Mouse (Mus musculus): ENCODE data around the gene Gm28036. TPM values are rescaled to one million over a fixed set of nuclear protein-coding genes. Genes with fewer than 3 reads are reported as not detected.

The Gm28036 gene
- total RNA-seq, 1 experiment from 2014 or later, result 17.5 TPM

DNA sequence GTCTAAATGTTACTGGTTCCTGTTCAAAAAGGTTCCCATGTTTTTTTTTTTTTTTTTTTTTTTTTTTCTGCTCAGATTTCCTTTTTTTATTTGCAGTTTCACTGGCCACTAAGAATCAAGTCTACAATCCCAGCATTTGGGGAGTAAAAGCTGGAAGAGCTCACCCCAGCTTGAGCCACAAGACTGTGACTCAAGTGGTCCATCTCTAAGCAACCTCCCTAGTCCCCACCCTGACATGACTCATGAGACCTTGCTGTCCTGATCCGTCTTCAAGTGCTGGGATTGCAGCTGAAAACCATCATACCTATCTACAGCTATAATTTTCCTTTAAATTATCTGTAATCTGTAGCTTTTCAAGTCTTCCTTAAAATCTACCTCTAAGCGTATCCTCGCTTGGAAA is 42.4 kb downstream of the Gm28036 start:
- no peak for DNase-seq

DNA sequence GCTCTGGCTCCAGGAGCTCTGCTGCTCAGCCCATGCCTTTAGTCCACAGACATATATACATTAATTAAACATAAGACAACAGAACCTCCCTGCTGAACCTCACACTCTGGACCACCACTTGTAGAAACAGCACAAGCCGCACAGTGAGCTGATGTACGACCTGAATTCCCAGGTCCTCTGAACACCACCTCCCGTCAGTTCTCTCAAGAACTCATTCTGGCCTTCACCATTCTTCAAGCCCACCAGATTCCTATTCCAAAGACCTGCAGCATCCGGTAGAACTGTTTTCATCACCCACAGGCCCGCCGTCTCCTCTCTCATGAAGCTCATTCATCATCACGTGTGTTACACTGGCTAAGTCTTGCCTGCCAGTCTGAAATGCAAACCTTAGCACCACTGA is 46.5 kb downstream of the Gm28036 start:
- no peak for DNase-seq

DNA sequence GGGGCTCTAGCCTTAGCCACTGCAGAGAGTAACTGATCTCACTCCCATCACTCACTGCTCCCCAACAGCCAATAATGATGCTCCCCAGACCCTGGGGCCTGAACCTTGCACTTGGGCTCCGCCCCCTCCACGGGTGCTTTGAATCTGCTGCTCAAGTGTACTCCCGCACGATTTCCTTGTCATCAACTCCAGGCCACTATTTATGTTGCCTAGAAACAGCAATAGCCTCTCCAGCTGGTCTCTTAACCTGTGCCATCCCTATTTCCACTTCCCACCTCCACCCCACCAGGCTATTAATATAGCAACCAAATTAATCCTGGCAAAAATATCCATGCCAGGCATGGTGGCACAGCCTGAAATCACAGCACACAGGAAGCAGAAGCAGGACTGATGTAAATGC is 47.2 kb downstream of the Gm28036 start:
- no peak for DNase-seq

DNA sequence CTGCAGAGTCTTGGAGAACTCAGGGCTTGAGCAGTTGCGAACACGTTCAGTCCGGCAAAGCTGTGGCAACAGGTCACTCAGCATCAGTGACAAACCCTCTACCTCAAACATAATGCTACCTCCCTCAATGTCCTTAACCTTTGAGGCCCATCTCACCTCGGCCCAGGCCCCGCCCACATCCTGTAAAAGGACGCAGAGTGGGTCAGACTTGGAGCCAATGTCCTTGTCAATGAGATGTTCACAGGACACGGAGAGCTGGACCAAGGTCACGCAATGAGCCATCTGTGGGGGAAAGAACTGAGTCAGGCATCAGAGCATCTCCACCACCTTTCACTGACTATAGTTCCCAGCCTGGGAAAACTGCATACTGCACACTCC is 47.7 kb downstream of the Gm28036 start:
- DNase-seq, result peak; percentile 51

DNA sequence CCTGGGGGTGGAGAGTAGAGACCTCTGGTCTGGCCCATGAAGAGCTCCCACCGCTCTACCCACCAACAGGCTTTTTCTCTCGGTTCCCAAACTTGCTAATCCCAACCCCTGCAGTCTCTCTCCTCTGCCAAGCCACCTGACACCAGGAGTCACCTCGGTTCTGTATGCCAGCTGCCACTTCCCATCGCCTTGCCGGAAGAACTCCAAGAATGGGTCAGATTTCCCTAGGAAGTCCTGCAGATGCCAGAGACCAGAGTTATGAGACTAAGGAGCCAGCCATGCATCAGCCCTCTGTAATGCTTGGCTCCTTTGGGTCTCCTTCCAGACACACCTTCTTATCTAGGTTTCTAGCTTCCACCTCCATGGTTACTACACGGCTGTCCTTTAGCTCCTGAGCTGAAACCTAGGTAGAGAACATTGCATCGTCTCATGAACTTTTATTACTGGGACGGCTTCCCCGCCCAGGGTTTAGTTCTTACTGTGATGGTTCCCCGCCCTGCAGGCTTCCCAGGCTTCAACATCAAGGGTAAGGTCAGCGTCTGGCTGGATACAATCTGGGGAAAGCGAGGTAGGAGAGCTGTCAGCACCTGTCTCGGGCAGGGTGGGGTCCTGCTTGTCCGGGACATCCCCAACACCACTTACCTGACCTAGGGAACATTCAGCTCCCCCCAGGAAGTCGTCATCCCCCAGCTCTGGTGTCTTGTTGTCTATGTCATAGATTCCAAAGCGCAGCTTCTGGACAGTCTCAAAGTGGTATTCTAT is 48.3 kb downstream of the Gm28036 start:
- DNase-seq, result no peak

DNA sequence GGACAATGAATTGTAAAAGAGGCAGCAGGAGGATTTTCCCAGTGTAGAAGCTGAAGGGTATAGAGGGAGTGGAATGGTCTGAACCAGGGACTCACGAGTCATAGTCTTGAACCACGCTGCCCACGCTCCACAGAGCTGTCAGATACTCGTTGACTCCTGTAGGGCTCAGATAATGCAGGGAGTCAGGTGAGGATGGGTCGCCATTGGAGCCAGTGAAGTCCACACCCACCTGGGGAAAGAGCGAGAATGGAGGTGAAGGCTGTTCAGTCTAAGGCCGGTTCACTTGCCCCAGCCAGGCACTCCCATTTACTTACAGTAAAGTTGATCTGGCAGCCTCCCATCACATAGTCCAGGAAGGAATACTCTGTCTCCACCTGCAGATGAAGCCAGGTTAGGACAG is 49.4 kb downstream of the Gm28036 start:
- DNase-seq, result no peak

DNA sequence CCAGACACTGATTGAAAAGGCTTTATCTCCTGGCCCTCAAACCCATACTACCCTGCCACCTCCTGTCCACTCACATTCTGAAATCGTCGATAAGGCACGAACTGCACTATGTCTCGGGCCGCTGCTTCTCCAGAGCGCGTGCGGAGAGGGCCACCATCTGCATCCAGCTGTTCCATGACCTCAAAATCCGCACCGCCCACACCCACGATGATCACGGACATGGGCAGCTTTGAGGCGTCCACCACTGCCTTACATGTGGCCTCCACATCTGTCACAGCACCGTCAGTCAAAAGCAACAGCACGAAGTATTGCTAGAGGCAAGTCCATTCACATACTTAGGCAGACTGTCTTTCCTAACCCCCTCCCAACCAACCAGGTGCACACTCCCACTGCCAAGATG is 53.2 kb downstream of the Gm28036 start:
- no peak for DNase-seq

DNA sequence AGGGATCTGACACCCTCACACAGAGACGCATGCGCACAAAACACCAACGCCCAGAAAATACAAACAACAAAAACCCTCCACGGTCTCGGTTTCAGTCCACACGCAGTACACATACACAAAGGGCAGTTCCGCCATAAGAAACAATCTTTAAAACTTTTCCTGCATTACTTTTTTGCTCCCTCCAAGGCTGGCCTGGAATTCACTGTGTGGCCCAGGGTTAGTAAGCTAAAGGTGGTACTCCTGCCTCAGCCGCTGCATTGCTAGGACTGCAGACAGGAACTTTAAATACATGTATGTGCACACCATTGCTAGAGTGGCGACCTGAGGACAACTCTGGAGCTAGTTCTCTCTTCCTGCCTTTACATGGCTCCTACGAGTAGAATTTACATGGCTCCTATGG is 55.7 kb downstream of the Gm28036 start:
- DNase-seq, result no peak

DNA sequence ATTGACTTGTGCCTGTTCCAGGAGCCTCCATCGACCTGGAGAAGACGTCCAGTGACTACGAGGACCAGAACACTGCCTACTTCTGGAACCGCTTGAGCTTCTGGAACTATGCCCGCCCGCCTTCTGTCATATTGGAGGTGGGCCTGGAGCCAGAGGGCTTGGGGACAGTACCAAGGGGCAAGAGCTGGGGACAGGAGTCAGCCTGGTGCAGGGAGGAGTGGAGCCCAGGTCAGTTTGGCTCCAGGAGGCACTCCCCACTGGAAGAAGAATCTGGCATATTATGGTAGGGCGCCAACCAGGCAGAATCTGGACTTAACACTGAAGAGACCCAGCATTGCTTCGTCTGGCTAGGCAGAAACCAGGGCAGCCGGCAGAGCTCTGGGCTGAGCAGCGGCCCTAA is 59.0 kb downstream of the Gm28036 start:
- DNase-seq, result no peak

DNA sequence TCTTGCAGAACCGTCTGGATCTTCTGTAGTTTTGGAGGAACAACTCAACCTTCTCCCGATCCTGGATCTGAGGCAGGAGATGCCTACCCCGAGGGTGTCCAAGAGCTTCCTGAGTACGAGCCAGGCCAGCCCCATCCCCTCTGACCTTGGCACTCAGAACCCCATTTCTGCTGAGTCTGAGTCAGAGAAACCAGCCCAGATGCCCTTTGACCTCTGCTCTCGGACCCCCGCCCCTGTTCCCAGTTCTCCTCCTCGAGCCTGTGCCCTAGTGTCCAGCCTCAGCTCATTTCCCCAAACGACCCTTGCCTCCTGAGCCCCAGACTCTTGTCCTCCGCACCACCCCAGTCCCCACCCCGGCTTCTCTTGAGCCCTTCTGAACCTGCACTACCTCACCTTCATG is 60.8 kb downstream of the Gm28036 start:
- no peak for DNase-seq

DNA sequence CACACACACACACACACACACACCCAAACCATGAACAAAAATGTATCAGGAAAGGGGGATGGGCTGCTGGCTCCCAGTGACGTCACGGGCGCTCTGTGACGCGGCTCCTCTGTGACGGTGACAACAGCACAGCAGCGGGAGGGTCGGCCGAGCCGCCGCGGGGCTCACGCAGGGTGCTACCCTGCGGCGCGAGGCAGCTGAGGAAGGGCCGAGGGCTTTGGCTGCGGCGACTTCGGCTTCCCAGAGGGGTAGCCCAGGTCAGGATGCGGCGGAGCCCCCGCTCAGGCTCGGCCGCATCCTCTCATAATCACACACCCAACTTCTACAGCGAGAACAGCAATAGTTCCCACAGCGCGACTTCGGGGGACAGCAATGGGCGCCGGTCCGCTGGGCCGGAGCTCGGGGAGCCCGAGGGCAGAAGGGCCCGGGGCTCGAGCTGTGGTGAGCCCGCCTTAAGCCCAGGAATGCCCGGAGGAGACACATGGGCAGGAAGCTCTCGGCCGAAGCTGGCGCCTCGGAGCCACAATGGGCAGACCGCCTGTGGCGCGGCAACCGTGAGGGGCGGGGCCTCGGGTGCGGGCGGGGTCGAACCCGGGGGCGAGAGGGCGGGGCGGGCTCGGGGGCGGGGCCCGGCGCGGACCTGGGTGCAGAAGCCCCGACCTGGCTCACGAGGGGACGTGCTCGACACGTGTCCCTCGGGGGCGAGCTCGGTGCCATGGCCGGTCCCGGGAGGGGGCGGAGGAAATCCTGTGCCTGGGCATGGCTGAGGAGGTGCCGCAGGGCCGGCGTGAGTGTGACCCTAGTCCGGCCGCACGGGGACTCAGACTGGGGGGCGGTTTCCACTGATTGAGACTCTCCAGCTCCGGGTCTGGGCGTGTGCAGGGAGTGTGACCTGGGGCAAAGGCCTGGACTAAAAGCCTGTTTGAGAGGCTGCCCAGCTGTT is 61.5 kb downstream of the Gm28036 start, which contains the start of gene Spag4:
Spag4 (plus strand) TSS at position 77 of the 943 bp plus-strand sequence.
- DNase-seq, result peak; percentile 90

DNA sequence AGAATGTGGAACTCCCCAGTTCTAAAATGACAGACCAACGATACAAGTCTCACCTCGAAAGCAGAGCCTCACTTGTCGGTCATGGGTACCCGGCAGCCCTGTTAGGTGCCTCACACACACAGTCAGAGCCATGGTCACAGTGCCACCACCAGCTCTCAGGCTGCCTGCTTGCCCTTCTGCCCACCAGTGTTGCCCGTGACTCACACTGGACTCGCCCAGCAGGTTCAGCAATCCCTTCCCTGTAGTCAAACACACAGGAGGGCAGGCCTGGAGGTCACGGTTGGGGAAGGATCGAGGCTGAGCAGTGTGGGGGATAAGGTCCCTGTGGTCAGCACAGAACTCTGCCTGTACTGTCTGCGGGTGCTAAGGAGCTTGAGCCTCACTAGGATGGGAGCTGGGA is 74.1 kb downstream of the Gm28036 start, which contains the start of gene Fer1l4:
Fer1l4 (minus strand) TSS at position 132 of the 400 bp plus-strand sequence.
- no peak for DNase-seq

DNA sequence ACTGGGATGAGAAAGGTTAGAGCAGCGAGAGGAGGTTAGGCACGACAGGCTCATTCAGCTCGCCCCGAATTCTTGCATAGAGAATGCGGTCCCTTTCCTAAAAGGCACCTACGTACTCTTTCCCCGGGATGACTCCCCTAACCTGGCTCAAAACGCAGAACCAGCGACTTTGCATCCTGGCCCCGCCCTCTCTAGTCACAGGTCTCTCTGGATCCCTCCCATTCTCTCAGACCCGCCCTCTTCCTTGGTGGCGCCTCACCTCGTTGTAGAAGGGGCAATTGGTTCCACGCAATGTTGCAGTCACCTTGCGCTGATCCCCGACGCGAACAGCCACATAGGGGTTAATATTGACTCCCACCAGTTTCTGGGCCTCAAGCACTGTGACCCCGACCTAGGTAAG is 79.0 kb downstream of the Gm28036 start:
- DNase-seq, result no peak

DNA sequence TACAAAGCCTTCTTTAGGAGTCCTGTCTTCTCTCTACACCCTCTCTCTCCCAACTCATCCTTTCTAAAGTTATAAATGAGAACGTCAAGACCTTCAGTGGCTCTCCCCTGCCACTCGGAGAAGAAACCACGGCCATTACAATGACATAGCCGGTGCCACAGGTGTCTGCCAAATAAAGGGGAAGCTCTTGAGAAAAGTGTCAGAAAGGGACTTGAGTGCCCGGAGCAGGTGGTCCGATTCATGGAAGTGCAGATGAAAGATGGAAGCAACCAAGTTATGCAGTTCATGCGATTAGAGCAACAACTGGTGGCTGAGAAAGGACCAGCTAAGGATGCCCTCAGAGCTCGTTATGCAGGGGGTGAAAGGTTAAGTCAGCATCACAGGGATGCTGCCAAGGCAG is 84.0 kb downstream of the Gm28036 start:
- no peak for DNase-seq

DNA sequence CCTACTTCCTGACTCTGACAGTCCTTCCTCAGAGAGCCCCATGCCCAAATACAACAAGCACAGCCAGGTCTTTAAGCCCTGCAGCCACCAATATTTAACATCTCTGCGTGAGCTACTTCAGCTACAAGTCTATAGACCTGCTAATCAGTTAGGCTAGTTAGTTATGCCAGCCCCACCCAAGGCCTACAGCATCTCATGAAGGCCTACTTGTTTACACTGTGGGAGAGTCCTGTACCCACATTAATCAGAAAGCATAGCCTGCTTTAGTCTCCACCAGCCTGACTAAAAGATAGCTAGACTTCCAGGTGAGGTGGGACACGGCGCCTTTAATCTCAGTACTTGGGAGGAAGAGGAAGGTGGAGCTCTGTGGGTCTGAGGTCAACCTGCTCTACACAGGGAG is 87.5 kb downstream of the Gm28036 start:
- no peak for DNase-seq

DNA sequence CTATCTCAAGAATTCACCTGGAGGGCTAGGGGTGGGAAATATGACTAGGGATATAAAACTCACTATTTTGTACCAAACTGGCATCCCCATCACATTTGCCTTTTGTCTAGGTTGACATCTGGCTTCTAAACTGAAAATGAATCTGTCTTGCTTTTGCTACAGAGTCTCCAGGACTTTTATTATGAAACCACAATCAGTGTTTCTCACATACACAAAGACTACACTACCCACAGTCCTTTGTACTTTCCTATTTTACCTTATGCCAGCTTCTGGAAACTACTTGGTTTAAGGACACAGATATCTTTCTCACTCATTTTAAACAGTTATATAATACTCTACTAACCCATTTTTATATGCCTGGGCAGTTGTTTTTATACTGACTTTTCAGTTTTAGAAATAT is 101.4 kb downstream of the Gm28036 start:
- DNase-seq, result no peak

Other genes with a start within 250 kb of the Gm28036 start
- gene Uqcc1, start 196.8 kb downstream of the Gm28036 start, total RNA-seq (2021), result 74.4 and 114 TPM in 2 replicates
- gene Gm15557, start 186.4 kb downstream of the Gm28036 start, total RNA-seq (2021), result not detected in 2 replicates
- gene Gdf5, start 181.7 kb downstream of the Gm28036 start, total RNA-seq (2021), result 1.3 TPM in 1 of 2 replicates, not detected in the other
- gene Cep250, start 170.6 kb downstream of the Gm28036 start, total RNA-seq (2021), result 12.2 and 19.0 TPM in 2 replicates
- gene 6430550D23Rik, start 119.1 kb downstream of the Gm28036 start, total RNA-seq (2021), result 4.0 and 4.3 TPM in 2 replicates
- gene Ergic3, start 119.0 kb downstream of the Gm28036 start, total RNA-seq (2021), result 242 and 246 TPM in 2 replicates
- gene Fer1l4, start 74.1 kb downstream of the Gm28036 start, total RNA-seq (2021), result not detected in 2 replicates
- 2.4 and 2.9 TPM in 2 replicates for gene Spag4, start 61.9 kb downstream of the Gm28036 start, total RNA-seq (2021)
- 32.5 and 59.7 TPM in 2 replicates for gene Cpne1, start 15.1 kb downstream of the Gm28036 start, total RNA-seq (2021)
- gene Rbm12, start 15.1 kb downstream of the Gm28036 start, total RNA-seq (2021), result 23.0 and 26.1 TPM in 2 replicates
- 259 and 329 TPM in 2 replicates for gene Romo1, start 16.9 kb upstream of the Gm28036 start, total RNA-seq (2021)
- 93.5 and 99.3 TPM in 2 replicates for gene Nfs1, start 17.1 kb upstream of the Gm28036 start, total RNA-seq (2021)
- gene Rbm39, start 53.1 kb upstream of the Gm28036 start, total RNA-seq (2021), result 413 and 478 TPM in 2 replicates
- 33.1 and 41.2 TPM in 2 replicates for gene Phf20, start 69.4 kb upstream of the Gm28036 start, total RNA-seq (2021)
- 2.5 and 3.6 TPM in 2 replicates for gene Cnbd2, start 185.2 kb upstream of the Gm28036 start, total RNA-seq (2021)
- gene Scand1, start 185.6 kb upstream of the Gm28036 start, total RNA-seq (2021), result 102 and 123 TPM in 2 replicates

All from adrenal gland, postnatal 25 days (tissue).